Mouse (Mus musculus) embryo, embryonic 11 days (tissue): Measurements from ENCODE around the gene Ccdc182.

Experiments used
- DNase-seq: peaks from one replicate; pipeline ENCODE4 v3.0.0-alpha.2; 2015

Gene Ccdc182

DNA sequence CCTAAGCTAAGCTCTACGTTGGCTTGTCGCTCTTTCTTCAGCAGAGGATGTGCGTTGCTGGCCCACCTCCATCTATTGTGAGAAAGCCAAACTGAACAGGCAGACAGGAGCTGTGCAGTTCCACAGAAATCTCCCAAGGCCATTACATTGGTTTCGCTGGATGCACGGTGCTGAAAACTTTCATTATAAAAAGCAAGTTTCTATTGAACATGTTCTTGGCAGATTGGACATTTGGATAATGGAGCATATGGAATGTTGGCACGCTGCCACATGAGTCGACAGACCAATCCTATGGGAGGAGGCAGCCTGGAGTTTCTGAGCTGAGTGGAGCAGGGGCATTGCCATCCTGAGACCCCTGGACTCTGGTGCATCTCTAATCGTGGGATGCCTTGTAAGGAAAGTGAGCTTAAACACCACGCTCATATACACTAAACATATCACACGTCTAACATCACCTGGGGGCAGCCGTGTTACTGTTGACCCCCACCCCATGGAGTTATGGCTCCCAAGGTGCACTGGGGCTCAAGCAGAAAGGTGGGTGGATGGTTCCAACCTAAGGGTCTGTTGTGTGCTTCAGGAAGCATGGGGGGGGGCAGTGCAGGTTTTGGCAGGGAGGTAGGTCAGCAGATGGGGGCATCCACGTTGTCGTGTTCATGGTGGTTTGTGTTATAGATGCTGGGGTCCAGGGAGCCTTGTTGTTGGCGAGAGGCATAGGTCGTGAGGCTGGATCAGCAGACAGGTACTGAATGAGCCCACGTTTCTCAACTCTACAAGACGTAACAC is 35.1 kb downstream of the Ccdc182 start:
- DNase-seq = no peak

DNA sequence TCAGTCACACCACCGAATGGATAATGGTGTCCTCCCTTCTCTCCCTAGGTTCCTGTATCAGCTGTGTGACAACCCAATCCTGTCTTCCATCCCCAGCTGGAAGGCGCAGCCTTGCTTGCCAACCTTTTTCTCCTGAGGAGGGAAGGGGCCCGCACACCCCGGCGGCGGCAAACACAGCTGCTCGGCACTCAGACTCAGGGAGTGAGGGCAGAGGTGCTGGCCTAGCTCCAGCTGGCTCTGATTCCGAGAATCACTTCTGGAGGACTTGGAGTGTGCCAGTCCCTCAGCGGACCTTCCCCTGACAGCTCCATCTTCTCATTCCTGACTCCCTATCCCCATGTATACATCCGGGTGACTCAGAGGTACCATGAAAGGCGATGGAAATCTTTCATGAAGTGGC is 36.9 kb downstream of the Ccdc182 start:
- no peak for DNase-seq

- DNase-seq = no peak
Measured at GRCm38 (mm10) chr11:88331722-88332121, 37.9 kb downstream of the Ccdc182 start.

DNA sequence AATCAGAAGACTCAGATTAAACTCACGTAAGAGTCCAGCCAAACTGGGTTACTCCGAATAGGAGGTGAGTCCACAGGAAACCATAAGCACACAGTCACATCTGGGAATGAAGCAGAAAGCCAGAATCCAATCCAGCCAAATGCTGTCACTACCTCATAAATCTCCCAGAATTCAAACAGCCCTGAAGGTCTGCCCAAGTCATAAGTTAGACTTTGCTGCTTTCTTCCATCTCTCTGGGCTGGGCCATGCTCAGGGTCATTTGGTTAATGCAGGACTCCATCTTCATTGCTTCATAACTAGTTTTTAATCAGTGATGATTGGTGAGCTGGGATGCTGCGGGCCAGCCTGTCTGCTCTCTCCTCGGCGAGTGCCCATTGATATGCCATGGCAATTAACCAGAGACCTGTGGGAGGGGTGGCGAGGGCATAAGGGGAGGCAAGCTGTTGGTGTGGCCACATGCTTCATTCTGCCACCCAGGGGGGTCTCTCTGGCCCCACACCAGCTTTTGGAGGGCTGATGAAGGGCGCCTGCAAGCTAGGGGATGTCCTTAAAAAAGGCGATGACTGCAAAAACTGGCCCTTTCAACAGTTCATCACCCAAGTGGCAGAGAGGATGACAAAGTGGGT is 38.6 kb downstream of the Ccdc182 start:
- peak; percentile 51 for DNase-seq

- no peak for DNase-seq
Measured at GRCm38 (mm10) chr11:88334893-88335292, 41.0 kb downstream of the Ccdc182 start.

DNA sequence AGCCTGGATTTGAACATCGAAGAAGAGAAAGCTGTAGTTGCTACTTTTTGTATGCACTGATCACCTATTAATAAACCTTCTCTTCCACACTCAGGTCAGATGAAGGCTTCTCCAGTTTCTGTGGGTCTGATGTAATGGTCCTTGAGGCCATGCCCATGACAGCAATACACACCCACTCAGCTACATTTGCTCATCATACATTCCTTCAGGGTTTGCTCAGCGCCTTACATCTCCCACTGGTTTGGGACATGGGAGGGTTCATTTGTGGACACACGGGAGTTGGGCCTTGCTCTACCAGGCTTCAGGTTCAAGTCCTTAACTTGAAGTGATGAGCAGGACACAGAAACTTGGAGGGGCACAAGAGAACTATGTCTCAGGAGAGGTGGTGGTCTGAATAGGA is 44.1 kb downstream of the Ccdc182 start:
- DNase-seq = no peak
